In the genomic region with DNA sequence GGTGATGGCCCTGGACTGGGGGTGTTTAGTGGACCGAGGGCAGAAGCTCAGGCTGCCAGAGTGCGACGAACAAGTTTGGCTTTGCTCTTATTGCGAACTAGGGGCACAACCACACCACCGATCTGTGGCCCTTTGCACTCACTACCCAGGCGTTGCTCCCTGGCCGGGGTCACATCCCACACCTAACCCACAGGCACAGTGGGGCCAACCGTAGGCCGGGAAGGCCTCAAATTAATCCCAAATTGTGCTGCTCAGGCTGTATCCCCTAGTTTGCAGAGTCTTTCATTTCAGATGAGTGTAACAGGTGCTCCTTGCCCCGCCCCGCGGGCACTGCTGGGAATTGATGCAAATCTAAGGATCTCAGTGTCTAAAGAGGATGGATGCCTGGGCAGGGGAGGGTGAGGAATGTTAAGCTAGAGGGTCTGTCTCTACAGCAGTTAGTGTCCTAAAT, we compare ENCODE assay signal across 8 mouse cellular contexts. TPM values are rescaled to one million over a fixed set of nuclear protein-coding genes. Genes with fewer than 3 reads are reported as not detected.
A peak's percentile ranks its signal among the peaks of the same experiment; 100 is the strongest.
DNase-seq lines count a peak whose midpoint lies in the region; ATAC-seq and TF ChIP-seq lines count a peak whose summit lies in the region.

No protein-coding gene starts in this region.

- 0 out of 2 replicates have a peak, but pooled peaks cover 6% of the 10 kb centered on the region for H3K27me3 ChIP-seq in heart, embryonic 11.5 days (ENCODE audit: control insufficient read depth, insufficient read depth, low read length)
- H3K27me3 ChIP-seq in limb, embryonic 14.5 days (ENCODE audit: control insufficient read depth, insufficient read depth, low read length): peaks cover 15% of the 10 kb centered on the region; the same call in 1 of the 2 replicates
- 0 out of 2 replicates have a peak, but pooled peaks cover 5% of the 10 kb centered on the region for H3K27me3 ChIP-seq in neural tube, embryonic 11.5 days (ENCODE audit: control insufficient read depth, insufficient read depth, low read length)

- no peaks in the 10 kb centered on the region for H3K9me3 ChIP-seq in heart, embryonic 11.5 days (replicated peaks; ENCODE audit: control insufficient read depth, low read length)
- H3K9me3 ChIP-seq in limb, embryonic 14.5 days (ENCODE audit: control insufficient read depth, low read length): no peaks in the 10 kb centered on the region
- H3K9me3 ChIP-seq in neural tube, embryonic 11.5 days (ENCODE audit: control insufficient read depth, low read length): no peaks in the 10 kb centered on the region

- DNase-seq in heart, adult 11 months: peak; percentile 95
- no peak for DNase-seq in heart, postnatal 4 days
- DNase-seq in T-cell, adult 2 months (ENCODE audit: low spot score): peak; percentile 50
- no peak for DNase-seq in limb, embryonic 14.5 days (ENCODE audit: low spot score)
- peak; percentile 46 for DNase-seq in neural tube, embryonic 11.5 days (ENCODE audit: low spot score)
- DNase-seq in gastrocnemius, adult 8-10 months (ENCODE audit: low spot score in 2 of 2): no peak
- no peak for DNase-seq in frontal cortex, postnatal 25 days (ENCODE audit: low spot score in 2 of 2)

- TF ChIP-seq POLR2A in limb, embryonic 14.5 days (IDR thresholded peaks at IDR 0.05; ENCODE audit: borderline replicate concordance, extremely low read depth, insufficient read depth, insufficient read length): no peak

- H3K9ac ChIP-seq in heart, embryonic 11.5 days (ENCODE audit: low read depth, low read length): peak overlapping the region; percentile 73
- peak overlapping the region; percentile 62; the same call in 1 of the 2 replicates for H3K9ac ChIP-seq in limb, embryonic 14.5 days (ENCODE audit: low read depth, low read length, severe bottlenecking)
- H3K9ac ChIP-seq in neural tube, embryonic 11.5 days (ENCODE audit: low read length): no peak overlapping the region

- ATAC-seq in heart, embryonic 11.5 days (replicated peaks; ENCODE audit: insufficient number of reproducible peaks, low FRiP score, low TSS enrichment): no peak
- no peak for ATAC-seq in limb, embryonic 14.5 days (ENCODE audit: low FRiP score, low read depth)
- no peak for ATAC-seq in neural tube, embryonic 11.5 days (ENCODE audit: insufficient read depth, low FRiP score, low TSS enrichment)

- no peaks in the 10 kb centered on the region for H3K36me3 ChIP-seq in heart, embryonic 11.5 days (ENCODE audit: control insufficient read depth, insufficient read depth, low read length)
- H3K36me3 ChIP-seq in limb, embryonic 14.5 days (ENCODE audit: control insufficient read depth, insufficient read depth, low read length): no peaks in the 10 kb centered on the region
- no peaks in the 10 kb centered on the region for H3K36me3 ChIP-seq in neural tube, embryonic 11.5 days (ENCODE audit: control insufficient read depth, insufficient read depth, low read length)

- 7% methylated on average over 12 of the region's 12 CpGs for WGBS in heart, embryonic 11.5 days (ENCODE audit: insufficient replicate concordance)
- 5% methylated on average over 12 of the region's 12 CpGs for WGBS in limb, embryonic 14.5 days
- 5% methylated on average over 12 of the region's 12 CpGs for WGBS in neural tube, embryonic 11.5 days

- no peak overlapping the region for H3K27ac ChIP-seq in heart, embryonic 11.5 days (ENCODE audit: low read depth, low read length)
- no peak overlapping the region for H3K27ac ChIP-seq in limb, embryonic 14.5 days (replicated peaks; ENCODE audit: low read depth, low read length)
- H3K27ac ChIP-seq in neural tube, embryonic 11.5 days (ENCODE audit: low read depth, low read length): no peak overlapping the region

- peak overlapping the region; percentile 92 for H3K4me2 ChIP-seq in heart, embryonic 11.5 days
- peak overlapping the region; percentile 93 for H3K4me2 ChIP-seq in limb, embryonic 14.5 days (replicated peaks; ENCODE audit: low read depth, low read length, severe bottlenecking)
- peak overlapping the region; percentile 79 for H3K4me2 ChIP-seq in neural tube, embryonic 11.5 days (ENCODE audit: low read depth)

- H3K4me1 ChIP-seq in heart, embryonic 11.5 days (ENCODE audit: control insufficient read depth, insufficient read depth, low read length): peaks cover 16% of the 10 kb centered on the region
- H3K4me1 ChIP-seq in limb, embryonic 14.5 days (ENCODE audit: control insufficient read depth, insufficient read depth, low read length): peaks cover 22% of the 10 kb centered on the region
- no peaks in the 10 kb centered on the region for H3K4me1 ChIP-seq in neural tube, embryonic 11.5 days (ENCODE audit: control insufficient read depth, insufficient read depth, low read length)

- peak overlapping the region; percentile 70 for H3K4me3 ChIP-seq in heart, embryonic 11.5 days (ENCODE audit: low read depth, low read length)
- peak overlapping the region; percentile 62 for H3K4me3 ChIP-seq in limb, embryonic 14.5 days (replicated peaks; ENCODE audit: low read length)
- peak overlapping the region; percentile 44 for H3K4me3 ChIP-seq in neural tube, embryonic 11.5 days (ENCODE audit: low read depth, low read length)

RNA-seq across cellular contexts. Expression of a gene that starts 0.9 kb away (rescaled TPM):
- 10 to 100 TPM; 27.7 to 27.9 TPM for total RNA-seq in heart, postnatal 4 days (2021)
- polyA plus RNA-seq in heart, embryonic 11.5 days (2014; fragmentation: Nextera tagmentation; extraction: Ambion mirVana): 5.6 and 8.1 TPM in 2 replicates
- 7.1 and 9.1 TPM in 2 replicates for polyA plus RNA-seq in limb, embryonic 14.5 days (2012; rRNA removed)
- 8.0 and 9.6 TPM in 2 replicates for polyA plus RNA-seq in limb, embryonic 14.5 days (2014; fragmentation: Nextera tagmentation; extraction: Ambion mirVana)
- 2.3 and 3.1 TPM in 2 replicates for polyA plus RNA-seq in neural tube, embryonic 11.5 days (2014; fragmentation: Nextera tagmentation; extraction: Ambion mirVana)
- total RNA-seq in gastrocnemius, adult 8-10 months (2022): 1 to 10 TPM; 4.1 to 10.0 (median 7.3) TPM

RNA-seq across cellular contexts. Expression of a gene that starts 34.0 kb away (rescaled TPM):
- 1 to 10 TPM; 4.9 to 5.3 TPM for total RNA-seq in heart, postnatal 4 days (2021)
- 1.9 and 2.6 TPM in 2 replicates for polyA plus RNA-seq in heart, embryonic 11.5 days (2014; fragmentation: Nextera tagmentation; extraction: Ambion mirVana)
- polyA plus RNA-seq in limb, embryonic 14.5 days (2012; rRNA removed): 3.0 and 3.7 TPM in 2 replicates
- polyA plus RNA-seq in limb, embryonic 14.5 days (2014; fragmentation: Nextera tagmentation; extraction: Ambion mirVana): 1.8 and 1.9 TPM in 2 replicates
- 0.62 and 0.70 TPM in 2 replicates for polyA plus RNA-seq in neural tube, embryonic 11.5 days (2014; fragmentation: Nextera tagmentation; extraction: Ambion mirVana)
- total RNA-seq in gastrocnemius, adult 8-10 months (2022): 1 to 10 TPM in 1 of 4 experiments, under 1 TPM in 3; 0.27 to 1.1 (median 0.40) TPM

Comparison
In these comparisons a context has a peak if more than half of its experiments do, and no peak if none do; other contexts are left out.
1. DNase-seq: peak in heart, adult 11 months (single experiment), T-cell, adult 2 months (single experiment) and neural tube, embryonic 11.5 days (single experiment); none in heart, postnatal 4 days (single experiment), limb, embryonic 14.5 days (single experiment), gastrocnemius, adult 8-10 months (0 of 2) and frontal cortex, postnatal 25 days (0 of 2).
2. Peak in every context shown above with its lines, with median percentiles within 50 percentile points of each other: H3K4me2 ChIP-seq and H3K4me3 ChIP-seq.